Mouse (Mus musculus): ENCODE measurements around the gene Fam81a. TPM values are rescaled to one million over a fixed set of nuclear protein-coding genes. Genes with fewer than 3 reads are reported as not detected.

The Fam81a gene
- total and polyA plus RNA-seq, 3 experiments, result 0.13 TPM; not detected in 2

- Histone ChIP-seq H3K9me3 (replicated peaks; ENCODE audit: low read length) (no peaks in the 10 kb centered on the region), H3K79me2 (replicated peaks; ENCODE audit: control insufficient read depth, extremely low read depth, insufficient read depth, poor library complexity, severe bottlenecking) (no peaks in the 10 kb centered on the region), H3K4me2 (ENCODE audit: insufficient read depth, low read depth, poor library complexity, severe bottlenecking) (no peak overlapping the region), H3K9ac (ENCODE audit: insufficient read depth, low read depth) (no peak overlapping the region), H3K27ac (ENCODE audit: insufficient read depth, low read depth) (no peak overlapping the region), H3K4me1 (ENCODE audit: control insufficient read depth in 1 of 2, insufficient read depth in 2 of 2) (peaks cover 0 to 9% of the 10 kb centered on the region in 2 experiments; a peak in 2 of 4 replicates), H3K4me3 (replicated peaks in 1 of 3; ENCODE audit: low read depth in 2 of 3, low read length in 2 of 3, poor library complexity in 1 of 3) (no peak overlapping the region), H3K27me3 (replicated peaks) (no peaks in the 10 kb centered on the region), H3K36me3 (replicated peaks in 1 of 2; ENCODE audit: control insufficient read depth in 1 of 2, insufficient read depth in 1 of 2, low read length in 1 of 2) (no peaks in the 10 kb centered on the region)
- dilution Hi-C loops (cut with MboI; ENCODE audit: extremely low pct_ligation_motif_present, extremely low pct_unique_long_range_greater_than_20kb, low sequenced_read_pairs), result no loop called here
- no peak for DNase-seq (ENCODE audit: extremely low read depth)
- in situ Hi-C loops (cut with MboI; ENCODE audit: low pct_ligation_motif_present, low pct_unique_long_range_greater_than_20kb, low sequenced_read_pairs), result no loop called here
- TF ChIP-seq USF2 (conservative IDR thresholded peaks at IDR 0.05; ENCODE audit: low read depth, low read length), result no peak
- no peak for TF ChIP-seq MXI1 (IDR thresholded peaks at IDR 0.05; ENCODE audit: low read depth, low read length)
Measured at GRCm38 (mm10) chr9:70047839-70048238, 94.5 kb downstream of the Fam81a start.

- H3K4me2 ChIP-seq (ENCODE audit: insufficient read depth, low read depth, poor library complexity, severe bottlenecking), result no peak overlapping the region
Measured at GRCm38 (mm10) chr9:70046255-70046654, 96.1 kb downstream of the Fam81a start.

GRCm38 (mm10) chr9:70044865-70045264 lies 97.5 kb downstream of the Fam81a start:
- Histone ChIP-seq H3K9ac (ENCODE audit: insufficient read depth, low read depth) (no peak overlapping the region), H3K4me2 (ENCODE audit: insufficient read depth, low read depth, poor library complexity, severe bottlenecking) (no peak overlapping the region), H3K36me3 (replicated peaks in 1 of 2; ENCODE audit: control insufficient read depth in 1 of 2, insufficient read depth in 1 of 2, low read length in 1 of 2) (no peaks in the 10 kb centered on the region), H3K4me1 (ENCODE audit: control insufficient read depth in 1 of 2, insufficient read depth in 2 of 2) (peaks cover 0 to 8% of the 10 kb centered on the region in 2 experiments; a peak in 2 of 4 replicates), H3K4me3 (replicated peaks in 1 of 3; ENCODE audit: low read depth in 2 of 3, low read length in 2 of 3, poor library complexity in 1 of 3) (no peak overlapping the region), H3K9me3 (replicated peaks; ENCODE audit: low read length) (no peaks in the 10 kb centered on the region), H3K27me3 (replicated peaks) (no peaks in the 10 kb centered on the region), H3K79me2 (replicated peaks; ENCODE audit: control insufficient read depth, extremely low read depth, insufficient read depth, poor library complexity, severe bottlenecking) (no peaks in the 10 kb centered on the region), H3K27ac (ENCODE audit: insufficient read depth, low read depth) (no peak overlapping the region)
- dilution Hi-C loops (cut with MboI; ENCODE audit: extremely low pct_ligation_motif_present, extremely low pct_unique_long_range_greater_than_20kb, low sequenced_read_pairs) (no loop called here), in situ Hi-C loops (cut with MboI; ENCODE audit: low pct_ligation_motif_present, low pct_unique_long_range_greater_than_20kb, low sequenced_read_pairs) (no loop called here)
- DNase-seq (ENCODE audit: extremely low read depth), result no peak
- TF ChIP-seq SIN3A (IDR thresholded peaks at IDR 0.05; ENCODE audit: low read length), result no peak
- TF ChIP-seq KAT2A (IDR thresholded peaks at IDR 0.05; ENCODE audit: insufficient replicate concordance, low read length), result no peak
- TF ChIP-seq UBTF (IDR thresholded peaks at IDR 0.05; ENCODE audit: low read depth, low read length), result no peak
- no peak for TF ChIP-seq MYC (IDR thresholded peaks at IDR 0.05; ENCODE audit: low read depth, low read length)
- no peak for TF ChIP-seq CTCF (conservative IDR thresholded peaks at IDR 0.05 in 1 of 2, IDR thresholded peaks at IDR 0.05 in 1 of 2; ENCODE audit: low read depth in 2 of 2, low read length in 2 of 2)
- TF ChIP-seq ZC3H11A (IDR thresholded peaks at IDR 0.05; ENCODE audit: low read depth, low read length), result no peak
- no peak for TF ChIP-seq JUND (conservative IDR thresholded peaks at IDR 0.05; ENCODE audit: low read depth, low read length)
- TF ChIP-seq ZKSCAN1 (IDR thresholded peaks at IDR 0.05; ENCODE audit: borderline replicate concordance, low read depth, low read length), result no peak
- TF ChIP-seq SMC3 (IDR thresholded peaks at IDR 0.05; ENCODE audit: low read depth, low read length), result no peak
- no peak for TF ChIP-seq ZMIZ1 (IDR thresholded peaks at IDR 0.05; ENCODE audit: low read depth, low read length)

More at GRCm38 (mm10) chr9:70046255-70046654, 96.1 kb downstream of the Fam81a start:
- TF ChIP-seq RCOR1 (conservative IDR thresholded peaks at IDR 0.05; ENCODE audit: low read depth, low read length), result no peak
- TF ChIP-seq EP300 (IDR thresholded peaks at IDR 0.05; ENCODE audit: low read length), result no peak
- TF ChIP-seq ZNF384 (IDR thresholded peaks at IDR 0.05; ENCODE audit: low read depth, low read length), result no peak
- no peak for TF ChIP-seq KAT2A (IDR thresholded peaks at IDR 0.05; ENCODE audit: insufficient replicate concordance, low read length)
- no peak for TF ChIP-seq SMC3 (IDR thresholded peaks at IDR 0.05; ENCODE audit: low read depth, low read length)
- no peak for TF ChIP-seq TCF12 (IDR thresholded peaks at IDR 0.05; ENCODE audit: low read depth, low read length)
- no peak for TF ChIP-seq GABPA (IDR thresholded peaks at IDR 0.05; ENCODE audit: insufficient replicate concordance, low read depth, low read length)
- TF ChIP-seq ETS1 (conservative IDR thresholded peaks at IDR 0.05; ENCODE audit: low read depth, low read length), result no peak
- TF ChIP-seq E2F4 (IDR thresholded peaks at IDR 0.05; ENCODE audit: insufficient replicate concordance, low read depth, low read length), result no peak
- no peak for TF ChIP-seq MAX (IDR thresholded peaks at IDR 0.05; ENCODE audit: low read length)
- TF ChIP-seq USF2 (conservative IDR thresholded peaks at IDR 0.05; ENCODE audit: low read depth, low read length), result no peak
- dilution Hi-C loops (cut with MboI; ENCODE audit: extremely low pct_ligation_motif_present, extremely low pct_unique_long_range_greater_than_20kb, low sequenced_read_pairs), result no loop called here
- Histone ChIP-seq H3K4me3 (replicated peaks in 1 of 3; ENCODE audit: low read depth in 2 of 3, low read length in 2 of 3, poor library complexity in 1 of 3) (no peak overlapping the region), H3K27ac (ENCODE audit: insufficient read depth, low read depth) (no peak overlapping the region), H3K9ac (ENCODE audit: insufficient read depth, low read depth) (no peak overlapping the region), H3K9me3 (replicated peaks; ENCODE audit: low read length) (no peaks in the 10 kb centered on the region), H3K4me1 (ENCODE audit: control insufficient read depth in 1 of 2, insufficient read depth in 2 of 2) (peaks cover 0 to 9% of the 10 kb centered on the region in 2 experiments; a peak in 2 of 4 replicates), H3K79me2 (replicated peaks; ENCODE audit: control insufficient read depth, extremely low read depth, insufficient read depth, poor library complexity, severe bottlenecking) (no peaks in the 10 kb centered on the region), H3K27me3 (replicated peaks) (no peaks in the 10 kb centered on the region), H3K36me3 (replicated peaks in 1 of 2; ENCODE audit: control insufficient read depth in 1 of 2, insufficient read depth in 1 of 2, low read length in 1 of 2) (no peaks in the 10 kb centered on the region)
- DNase-seq (ENCODE audit: extremely low read depth), result no peak
- in situ Hi-C loops (cut with MboI; ENCODE audit: low pct_ligation_motif_present, low pct_unique_long_range_greater_than_20kb, low sequenced_read_pairs), result no loop called here
